Mouse (Mus musculus) forebrain, embryonic 12.5 days (tissue): ENCODE data around the gene Mapkapk3. TPM values are rescaled to one million over a fixed set of nuclear protein-coding genes. Genes with fewer than 3 reads are reported as not detected.
A peak's percentile ranks its signal among the peaks of the same experiment; 100 is the strongest.

Source experiments
- ATAC-seq: fragments of 200-750 bp; cut with Nextera tagmentation; 2 replicates; pipeline ENCODE4 v1.8.0; 2017; ENCODE audit warnings: moderate TSS enrichment; ENCODE audit not compliant: low FRiP score
- H3K27ac ChIP-seq: fragments of 300-500 bp; sonication (generic); 2 replicates; pipeline ENCODE4 v1.5.1; 2016; ENCODE audit warnings: mild to moderate bottlenecking
- H3K27me3 ChIP-seq: fragments of 300-500 bp; sonication (generic); 2 replicates; pipeline ENCODE4 v1.6.1; 2016; ENCODE audit warnings: mild to moderate bottlenecking
- H3K36me3 ChIP-seq: fragments of 300-500 bp; sonication (generic); replicated peaks from 2 replicates; pipeline ENCODE4 v1.6.1; 2016; ENCODE audit warnings: mild to moderate bottlenecking
- H3K4me1 ChIP-seq: fragments of 300-500 bp; sonication (generic); 2 replicates; pipeline ENCODE4 v1.6.1; 2016
- H3K4me2 ChIP-seq: fragments of 300-500 bp; sonication (generic); 2 replicates; pipeline ENCODE4 v1.6.1; 2016; ENCODE audit warnings: mild to moderate bottlenecking, moderate library complexity
- H3K4me3 ChIP-seq: fragments of 300-500 bp; sonication (generic); replicated peaks from 2 replicates; pipeline ENCODE4 v1.5.1; 2016; ENCODE audit warnings: mild to moderate bottlenecking
- H3K9ac ChIP-seq: fragments of 300-500 bp; sonication (generic); 2 replicates; pipeline ENCODE4 v1.6.1; 2016; ENCODE audit warnings: mild to moderate bottlenecking
- H3K9me3 ChIP-seq: fragments of 300-500 bp; sonication (generic); 2 replicates; pipeline ENCODE4 v1.6.1; 2016
- WGBS: fragments of 180-500 bp; shearing (Covaris S2); methylation state at CpG from one replicate; pipeline ENCODE4 v1.1.7; 2016; 5-methylcytosine and 5-hydroxymethylcytosine counted together
- polyA plus RNA-seq: library from polyadenylated mRNA; unstranded; fragments of >200 nt; fragmentation: Nextera tagmentation; extraction: Ambion mirVana; gene quantifications from 2 replicates; pipeline ENCODE4 v1.2.1, GENCODE M21; 2016

The Mapkapk3 gene
- polyA plus RNA-seq, 1 experiment from 2014 or later = 3.7 TPM

DNA sequence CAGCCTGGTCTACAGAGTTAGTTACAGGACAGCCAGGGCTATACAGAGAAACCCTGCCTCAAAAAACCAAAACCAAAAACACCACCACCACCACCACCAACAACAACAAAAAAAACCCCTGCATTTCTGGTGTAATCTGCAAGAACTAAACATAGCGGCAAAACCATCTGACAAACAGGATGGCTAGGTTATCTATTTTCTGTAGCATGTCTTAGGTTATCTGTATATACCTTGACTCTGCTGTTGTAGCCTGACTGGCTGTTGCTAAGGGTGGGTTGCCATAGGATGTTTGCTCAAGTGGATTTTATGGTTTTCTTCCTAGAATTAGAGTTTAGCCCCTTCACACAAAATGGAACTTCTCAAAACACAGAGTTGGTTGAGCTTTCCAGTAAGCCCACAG, 19.9 kb downstream of the Mapkapk3 start:
- H3K27ac ChIP-seq = no peak overlapping the region
- H3K9me3 ChIP-seq = no peaks in the 10 kb centered on the region
- H3K4me2 ChIP-seq = no peak overlapping the region
- H3K4me3 ChIP-seq = no peak overlapping the region
- H3K9ac ChIP-seq = no peak overlapping the region
- no peaks in the 10 kb centered on the region for H3K27me3 ChIP-seq
- no peaks in the 10 kb centered on the region for H3K36me3 ChIP-seq
- WGBS = 97% methylated on average over 1 of the region's 1 CpGs
- ATAC-seq = no peak
- no peaks in the 10 kb centered on the region for H3K4me1 ChIP-seq

DNA sequence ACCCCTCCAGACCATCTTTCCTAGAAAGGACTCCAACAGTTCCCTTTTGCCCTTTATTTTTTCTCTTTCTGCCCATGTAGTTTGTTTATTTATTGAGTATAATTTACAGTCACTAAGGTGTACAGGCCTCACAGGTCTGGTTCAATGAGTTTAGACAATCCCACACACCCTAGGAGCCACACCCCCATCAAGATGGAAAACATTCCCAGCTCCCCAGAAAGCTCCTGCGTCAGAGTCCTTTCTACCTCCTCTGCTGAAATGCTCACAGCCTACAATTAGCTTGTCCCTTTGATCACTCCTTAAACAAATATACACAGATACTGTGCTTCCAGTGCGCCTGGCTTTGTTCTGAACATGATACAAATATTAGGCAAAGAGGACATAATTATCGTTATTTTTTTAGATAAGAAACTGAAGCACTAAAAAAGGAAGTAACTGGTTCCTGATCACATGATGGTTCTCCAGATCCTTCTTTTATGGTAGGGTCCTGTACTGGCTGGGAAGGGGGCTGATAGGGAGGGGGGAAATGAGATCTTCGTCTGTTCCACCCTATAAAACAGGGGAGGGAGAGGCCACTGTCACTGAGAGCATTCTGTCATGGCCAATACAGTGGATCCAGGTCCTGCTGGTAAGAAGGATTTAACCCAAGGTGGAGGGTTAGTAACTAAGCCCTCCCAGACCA, 21.8 kb downstream of the Mapkapk3 start:
- WGBS = 65% methylated on average over 4 of the region's 4 CpGs
- no peak for ATAC-seq

DNA sequence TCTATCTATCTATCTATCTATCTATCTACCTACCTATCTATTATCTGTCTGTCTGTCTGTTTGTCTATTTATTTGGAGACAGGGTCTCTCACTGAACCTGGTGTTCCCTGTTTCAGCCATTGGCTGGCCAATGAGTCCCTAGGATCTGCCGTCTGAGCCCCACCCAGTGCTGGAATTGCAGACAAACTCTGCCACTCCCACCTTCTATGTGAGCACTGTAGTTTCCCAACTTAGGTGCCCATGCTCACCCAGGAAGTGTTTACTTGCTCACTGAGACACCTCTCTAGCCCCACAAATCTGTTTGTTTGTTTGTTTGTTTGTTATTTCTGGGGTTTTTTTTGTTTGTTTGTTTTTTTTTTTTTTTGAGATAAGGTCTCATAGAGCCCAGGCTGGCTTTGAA, 22.6 kb downstream of the Mapkapk3 start:
- H3K27ac ChIP-seq = no peak overlapping the region
- no peaks in the 10 kb centered on the region for H3K36me3 ChIP-seq
- no peaks in the 10 kb centered on the region for H3K9me3 ChIP-seq
- no peak overlapping the region for H3K4me3 ChIP-seq
- H3K9ac ChIP-seq = no peak overlapping the region
- H3K27me3 ChIP-seq = no peaks in the 10 kb centered on the region
- no peak overlapping the region for H3K4me2 ChIP-seq
- H3K4me1 ChIP-seq = 0 out of 2 replicates have a peak, but pooled peaks cover 3% of the 10 kb centered on the region
- 88% methylated on average over 1 of the region's 1 CpGs for WGBS
- ATAC-seq = no peak

More for the DNA sequence above, 21.8 kb downstream of the Mapkapk3 start:
- Histone ChIP-seq H3K4me3 (no peak overlapping the region), H3K36me3 (no peaks in the 10 kb centered on the region), H3K27me3 (no peaks in the 10 kb centered on the region), H3K27ac (no peak overlapping the region), H3K4me1 (no peaks in the 10 kb centered on the region), H3K9me3 (no peaks in the 10 kb centered on the region), H3K4me2 (no peak overlapping the region), H3K9ac (no peak overlapping the region)

GRCm38 (mm10) chr9:107264731-107265130, 24.9 kb downstream of the Mapkapk3 start:
- H3K27me3 ChIP-seq = no peaks in the 10 kb centered on the region
- no peak overlapping the region for H3K27ac ChIP-seq
- no peaks in the 10 kb centered on the region for H3K36me3 ChIP-seq
- H3K9ac ChIP-seq = no peak overlapping the region
- no peak for ATAC-seq
- no peak overlapping the region for H3K4me3 ChIP-seq
- H3K4me1 ChIP-seq = 0 out of 2 replicates have a peak, but pooled peaks cover 3% of the 10 kb centered on the region
- WGBS = 73% methylated on average over 3 of the region's 3 CpGs
- no peak overlapping the region for H3K4me2 ChIP-seq
- H3K9me3 ChIP-seq = no peaks in the 10 kb centered on the region

GRCm38 (mm10) chr9:107263912-107264311, 25.8 kb downstream of the Mapkapk3 start:
- no peak for ATAC-seq
- Histone ChIP-seq H3K4me2 (no peak overlapping the region), H3K27me3 (no peaks in the 10 kb centered on the region), H3K9me3 (no peaks in the 10 kb centered on the region), H3K27ac (no peak overlapping the region), H3K4me3 (no peak overlapping the region), H3K4me1 (0 out of 2 replicates have a peak, but pooled peaks cover 3% of the 10 kb centered on the region), H3K36me3 (no peaks in the 10 kb centered on the region), H3K9ac (no peak overlapping the region)
- WGBS = 90% methylated on average over 5 of the region's 5 CpGs

GRCm38 (mm10) chr9:107262375-107262774, 27.3 kb downstream of the Mapkapk3 start:
- H3K27ac ChIP-seq = no peak overlapping the region
- H3K36me3 ChIP-seq = no peaks in the 10 kb centered on the region
- H3K4me1 ChIP-seq = 0 out of 2 replicates have a peak, but pooled peaks cover 3% of the 10 kb centered on the region
- H3K4me3 ChIP-seq = no peak overlapping the region
- 81% methylated on average over 7 of the region's 7 CpGs for WGBS
- ATAC-seq = no peak
- H3K4me2 ChIP-seq = no peak overlapping the region
- H3K27me3 ChIP-seq = no peaks in the 10 kb centered on the region
- no peak overlapping the region for H3K9ac ChIP-seq
- H3K9me3 ChIP-seq = no peaks in the 10 kb centered on the region

DNA sequence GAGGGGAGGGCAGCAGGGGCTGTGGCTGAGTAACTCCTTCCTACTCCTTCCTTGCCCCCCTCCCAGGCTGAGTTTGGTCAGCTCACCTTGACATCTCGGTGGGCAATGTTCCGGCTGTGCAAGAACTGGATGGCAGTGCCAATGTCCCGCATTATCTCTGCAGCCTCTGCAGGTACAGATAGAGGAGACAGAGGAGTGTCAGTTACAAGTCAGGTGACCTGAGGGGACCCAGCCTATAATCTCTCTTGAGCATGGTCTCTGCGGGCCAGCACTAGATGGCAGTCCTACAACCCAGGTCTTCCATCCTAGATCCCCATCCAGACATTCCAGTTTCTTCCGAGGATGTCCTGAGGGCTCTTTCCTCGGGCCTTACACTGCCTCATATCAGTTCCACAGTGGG, 27.9 kb downstream of the Mapkapk3 start:
- 84% methylated on average over 6 of the region's 6 CpGs for WGBS
- ATAC-seq = no peak
- Histone ChIP-seq H3K9me3 (no peaks in the 10 kb centered on the region), H3K9ac (no peak overlapping the region), H3K4me1 (0 out of 2 replicates have a peak, but pooled peaks cover 3% of the 10 kb centered on the region), H3K4me2 (no peak overlapping the region), H3K4me3 (no peak overlapping the region), H3K36me3 (no peaks in the 10 kb centered on the region), H3K27ac (no peak overlapping the region), H3K27me3 (no peaks in the 10 kb centered on the region)

DNA sequence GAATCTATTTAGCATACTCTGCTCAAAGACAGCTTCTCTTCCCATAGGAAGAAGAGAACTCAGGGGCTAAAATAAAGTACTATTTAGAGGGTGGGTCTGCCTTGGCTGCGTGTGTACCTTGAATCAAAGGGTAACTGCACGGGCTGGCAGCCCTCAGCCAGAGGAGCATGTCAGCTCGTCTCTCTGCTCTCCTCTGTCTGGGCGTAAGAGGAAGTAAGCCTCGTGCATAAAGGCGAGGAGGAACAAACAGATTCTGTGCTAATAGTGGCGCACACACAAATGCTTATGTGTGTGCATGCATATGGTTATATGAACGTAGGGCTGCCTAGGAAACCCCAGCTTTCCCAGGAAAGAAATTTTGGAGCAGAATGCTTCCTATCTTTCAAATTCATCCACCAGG, 28.8 kb downstream of the Mapkapk3 start:
- no peak overlapping the region for H3K4me2 ChIP-seq
- no peak overlapping the region for H3K4me3 ChIP-seq
- H3K36me3 ChIP-seq = no peaks in the 10 kb centered on the region
- no peaks in the 10 kb centered on the region for H3K9me3 ChIP-seq
- no peak for ATAC-seq
- 77% methylated on average over 8 of the region's 8 CpGs for WGBS
- H3K9ac ChIP-seq = no peak overlapping the region
- no peaks in the 10 kb centered on the region for H3K27me3 ChIP-seq
- peaks cover 8% of the 10 kb centered on the region; the same call in 1 of the 2 replicates for H3K4me1 ChIP-seq
- H3K27ac ChIP-seq = no peak overlapping the region

DNA sequence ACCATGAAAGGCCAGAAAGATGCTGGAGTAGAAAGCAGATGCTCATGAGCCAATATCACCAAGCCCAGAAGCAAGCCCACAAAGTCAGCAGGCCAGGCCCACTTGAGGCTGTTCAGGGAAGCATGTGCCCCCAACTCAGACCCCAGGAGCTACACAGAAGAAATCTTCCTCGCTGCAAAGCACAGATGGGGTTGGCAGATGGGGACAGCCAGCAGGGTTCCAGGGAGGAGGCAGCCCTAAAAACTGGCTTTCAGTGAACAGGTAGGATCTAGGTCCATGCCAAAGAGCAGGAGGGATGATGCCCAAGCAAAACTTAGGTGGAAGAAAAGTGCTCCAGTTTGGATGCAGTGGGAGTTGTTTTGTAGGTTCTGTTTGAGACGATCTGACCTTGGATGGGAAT, 29.2 kb downstream of the Mapkapk3 start:
- H3K36me3 ChIP-seq = no peaks in the 10 kb centered on the region
- no peaks in the 10 kb centered on the region for H3K9me3 ChIP-seq
- ATAC-seq = no peak
- no peak overlapping the region for H3K9ac ChIP-seq
- peaks cover 12% of the 10 kb centered on the region for H3K4me1 ChIP-seq
- no peak overlapping the region for H3K4me2 ChIP-seq
- H3K27me3 ChIP-seq = no peaks in the 10 kb centered on the region
- no peak overlapping the region for H3K27ac ChIP-seq
- no peak overlapping the region for H3K4me3 ChIP-seq
- WGBS = 81% methylated on average over 2 of the region's 2 CpGs

DNA sequence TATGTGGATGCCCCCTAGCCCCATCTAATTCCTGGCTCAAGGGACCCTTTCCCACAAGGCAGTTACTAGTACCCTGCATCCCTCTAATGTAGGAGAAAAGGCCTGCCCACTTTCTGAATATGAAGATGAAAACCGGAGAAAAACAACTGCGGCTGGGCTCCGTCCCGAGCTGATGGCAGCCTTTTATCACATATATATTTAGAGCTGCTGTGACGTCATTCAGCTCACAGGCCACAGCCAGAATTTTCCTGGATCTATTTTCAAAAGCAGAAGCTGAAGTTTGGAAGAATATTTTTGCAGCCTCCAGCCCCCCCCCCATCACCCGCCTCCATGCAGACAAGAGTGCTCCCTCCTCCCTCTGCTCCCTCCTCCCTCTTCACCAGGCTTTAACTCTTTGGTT, 30.1 kb downstream of the Mapkapk3 start:
- no peak overlapping the region for H3K4me2 ChIP-seq
- H3K9ac ChIP-seq = no peak overlapping the region
- H3K27ac ChIP-seq = no peak overlapping the region
- no peaks in the 10 kb centered on the region for H3K9me3 ChIP-seq
- H3K4me1 ChIP-seq = peaks cover 18% of the 10 kb centered on the region
- 77% methylated on average over 6 of the region's 6 CpGs for WGBS
- no peak for ATAC-seq
- no peak overlapping the region for H3K4me3 ChIP-seq
- H3K36me3 ChIP-seq = no peaks in the 10 kb centered on the region
- H3K27me3 ChIP-seq = no peaks in the 10 kb centered on the region

DNA sequence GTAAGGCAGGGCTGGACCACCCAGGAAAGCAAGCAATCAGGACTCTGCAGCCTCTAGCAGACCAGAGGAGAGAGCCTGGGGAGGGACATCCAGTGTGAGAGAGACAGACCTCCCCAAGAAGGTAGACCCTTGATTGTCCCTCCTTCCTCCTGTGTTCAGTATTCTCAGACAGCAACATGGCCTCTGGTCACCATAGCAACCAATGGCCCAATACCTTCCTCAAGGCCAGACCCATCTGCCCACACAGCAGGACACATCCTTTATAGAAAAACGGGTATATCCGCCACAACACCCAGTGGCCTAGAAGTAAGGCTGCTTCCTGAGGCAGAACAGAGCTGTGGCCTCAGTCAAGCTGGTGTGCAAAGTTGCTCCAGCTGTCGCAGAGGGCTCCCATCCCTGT, 34.1 kb downstream of the Mapkapk3 start:
- no peaks in the 10 kb centered on the region for H3K36me3 ChIP-seq
- no peak overlapping the region for H3K9ac ChIP-seq
- no peaks in the 10 kb centered on the region for H3K27me3 ChIP-seq
- WGBS = 41% methylated on average over 3 of the region's 3 CpGs
- no peak overlapping the region for H3K4me3 ChIP-seq
- no peak overlapping the region for H3K4me2 ChIP-seq
- no peaks in the 10 kb centered on the region for H3K9me3 ChIP-seq
- peak overlapping the region; percentile 21; the same call in 1 of the 2 replicates for H3K27ac ChIP-seq
- peaks cover 32% of the 10 kb centered on the region for H3K4me1 ChIP-seq
- peak; percentile 54; the same call in 1 of the 2 replicates for ATAC-seq

DNA sequence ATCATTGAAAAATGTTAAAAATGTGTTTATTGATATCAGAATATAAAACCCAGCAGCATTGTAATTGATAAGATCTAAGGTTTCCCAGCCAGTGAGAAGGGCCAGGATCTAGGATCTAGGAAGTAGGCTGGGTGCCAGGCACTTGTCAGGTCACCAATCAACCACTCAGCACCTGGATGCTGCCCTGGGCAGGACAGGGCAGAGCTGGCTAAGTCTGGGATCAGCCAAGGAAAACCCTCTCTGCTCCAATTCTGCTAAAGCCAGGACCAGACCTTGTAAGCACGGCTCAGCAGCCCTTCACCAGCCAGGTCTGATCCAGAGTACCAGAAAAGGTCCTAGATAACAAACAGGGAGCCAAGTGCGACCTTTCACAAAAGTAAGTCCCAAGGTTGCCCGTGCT, 34.8 kb downstream of the Mapkapk3 start:
- Histone ChIP-seq H3K4me3 (no peak overlapping the region), H3K4me1 (peaks cover 32% of the 10 kb centered on the region), H3K9ac (no peak overlapping the region), H3K36me3 (no peaks in the 10 kb centered on the region), H3K27ac (no peak overlapping the region), H3K27me3 (no peaks in the 10 kb centered on the region), H3K9me3 (no peaks in the 10 kb centered on the region), H3K4me2 (no peak overlapping the region)
- no peak for ATAC-seq
- WGBS = 90% methylated on average over 3 of the region's 3 CpGs

DNA sequence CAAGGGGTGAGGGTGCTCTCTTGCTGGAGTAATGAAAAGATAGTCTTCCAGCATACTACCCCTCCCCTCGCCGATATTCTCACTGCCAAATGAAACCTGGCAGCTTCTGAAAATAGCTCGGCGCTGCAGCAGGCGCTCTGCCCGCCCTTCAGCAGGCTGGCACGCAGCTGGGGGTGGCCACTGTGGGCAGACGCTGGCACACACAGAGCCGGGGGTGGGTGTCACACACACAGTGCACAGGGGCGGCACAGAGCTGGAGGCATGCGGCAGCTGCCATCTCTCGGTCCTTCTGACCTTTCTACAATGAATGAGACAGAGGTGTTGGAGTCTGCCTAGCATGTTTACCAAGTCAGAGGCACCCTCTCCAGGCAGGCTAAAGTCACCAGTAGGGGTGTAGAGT, 35.2 kb downstream of the Mapkapk3 start:
- H3K9ac ChIP-seq = no peak overlapping the region
- no peak for ATAC-seq
- 77% methylated on average over 12 of the region's 12 CpGs for WGBS
- peaks cover 32% of the 10 kb centered on the region for H3K4me1 ChIP-seq
- no peaks in the 10 kb centered on the region for H3K9me3 ChIP-seq
- no peak overlapping the region for H3K4me2 ChIP-seq
- H3K4me3 ChIP-seq = no peak overlapping the region
- no peak overlapping the region for H3K27ac ChIP-seq
- no peaks in the 10 kb centered on the region for H3K27me3 ChIP-seq
- no peaks in the 10 kb centered on the region for H3K36me3 ChIP-seq
